Mouse (Mus musculus) induced T-regulatory cell, adult 2 months (primary cell): ENCODE results near the gene Slc1a4.

Experiments used
- DNase-seq: peaks from one replicate; pipeline ENCODE4 v3.0.0-alpha.2; 2012; ENCODE audit warnings: low read depth

Gene Slc1a4

DNA sequence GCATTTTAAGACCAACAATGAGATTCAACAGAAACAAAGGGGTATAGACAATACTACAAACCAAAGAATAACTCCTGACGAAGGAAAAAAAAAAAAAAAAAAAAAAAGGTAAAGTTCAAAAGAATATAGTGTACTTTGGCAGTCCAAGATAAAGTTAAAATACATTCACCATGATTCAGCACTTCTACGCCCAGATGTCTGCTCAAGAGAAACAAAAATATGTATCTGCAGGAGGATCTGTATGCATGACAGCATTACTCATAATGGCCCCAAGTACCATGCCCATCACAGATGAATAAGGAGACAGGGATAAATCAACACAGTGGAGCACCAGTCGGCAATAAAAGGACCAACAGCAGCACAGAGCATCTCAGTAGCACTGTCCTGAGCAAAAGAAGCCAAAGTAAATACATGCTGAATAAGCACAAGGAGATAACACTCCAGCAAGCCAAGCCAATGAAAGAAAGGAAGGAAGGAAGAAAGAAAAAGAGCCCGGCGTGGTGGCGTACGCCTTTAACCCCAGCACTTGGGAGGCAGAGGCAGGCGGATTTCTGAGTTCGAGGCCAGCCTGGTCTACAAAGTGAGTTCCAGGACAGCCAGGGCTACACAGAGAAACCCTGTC is 7.3 kb downstream of the Slc1a4 start:
- no peak for DNase-seq

DNA sequence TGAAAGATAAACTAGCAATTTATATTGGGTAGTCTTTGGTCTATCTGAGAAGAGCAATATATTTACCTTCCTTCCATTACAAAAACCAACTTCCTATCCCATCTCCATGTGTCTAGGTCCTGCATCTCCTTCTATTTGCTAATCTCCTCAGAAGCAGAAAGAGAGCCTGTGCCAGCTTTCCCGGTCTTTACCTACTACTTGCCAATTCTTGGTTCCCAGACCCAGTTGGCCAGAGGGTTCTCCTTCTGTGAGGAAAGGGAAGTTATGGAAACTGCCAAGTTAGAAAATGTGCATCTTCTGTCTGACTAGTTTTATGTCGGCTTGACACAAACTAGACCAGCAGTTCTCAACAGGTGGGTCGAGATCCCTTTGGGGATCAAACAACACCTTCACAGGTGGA is 8.5 kb downstream of the Slc1a4 start:
- DNase-seq, result no peak

DNA sequence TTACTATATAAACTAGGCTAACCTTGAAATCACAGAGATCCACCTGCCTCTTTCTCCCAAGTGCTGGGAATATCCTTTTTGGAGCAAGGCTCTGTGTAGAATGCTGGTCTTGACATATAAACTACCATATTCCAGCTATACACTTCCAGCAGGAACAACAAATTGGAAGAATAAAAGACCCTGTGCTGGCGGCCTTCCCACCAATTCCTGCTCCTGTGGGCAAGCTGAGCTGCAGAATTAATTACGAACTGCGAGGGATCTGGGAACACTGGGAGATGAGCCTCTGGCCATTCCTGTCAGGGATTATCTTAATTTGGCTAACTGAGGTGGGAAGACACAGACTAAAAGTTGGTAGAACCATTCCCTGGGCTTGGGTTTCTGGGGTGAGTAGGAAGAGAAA is 10.1 kb downstream of the Slc1a4 start:
- no peak for DNase-seq

DNA sequence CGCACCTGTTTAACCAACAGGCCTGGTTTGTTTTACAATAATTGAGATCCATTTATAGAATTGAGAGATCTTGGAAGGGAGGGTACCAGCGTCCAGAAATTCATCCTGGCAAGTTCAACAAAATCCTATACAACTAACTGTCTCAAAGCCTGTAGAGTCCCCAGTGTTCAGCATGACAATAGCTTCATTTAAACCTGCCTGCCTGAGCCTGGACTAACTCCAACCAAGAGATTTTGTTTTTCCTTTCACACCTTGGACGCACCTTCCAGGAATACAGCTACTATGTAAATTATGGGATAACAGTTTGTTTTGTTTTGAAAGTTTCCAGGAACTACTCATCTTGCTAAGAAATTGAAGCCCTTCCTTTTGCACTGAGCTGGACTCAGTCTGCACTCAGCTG is 11.9 kb downstream of the Slc1a4 start:
- no peak for DNase-seq

DNA sequence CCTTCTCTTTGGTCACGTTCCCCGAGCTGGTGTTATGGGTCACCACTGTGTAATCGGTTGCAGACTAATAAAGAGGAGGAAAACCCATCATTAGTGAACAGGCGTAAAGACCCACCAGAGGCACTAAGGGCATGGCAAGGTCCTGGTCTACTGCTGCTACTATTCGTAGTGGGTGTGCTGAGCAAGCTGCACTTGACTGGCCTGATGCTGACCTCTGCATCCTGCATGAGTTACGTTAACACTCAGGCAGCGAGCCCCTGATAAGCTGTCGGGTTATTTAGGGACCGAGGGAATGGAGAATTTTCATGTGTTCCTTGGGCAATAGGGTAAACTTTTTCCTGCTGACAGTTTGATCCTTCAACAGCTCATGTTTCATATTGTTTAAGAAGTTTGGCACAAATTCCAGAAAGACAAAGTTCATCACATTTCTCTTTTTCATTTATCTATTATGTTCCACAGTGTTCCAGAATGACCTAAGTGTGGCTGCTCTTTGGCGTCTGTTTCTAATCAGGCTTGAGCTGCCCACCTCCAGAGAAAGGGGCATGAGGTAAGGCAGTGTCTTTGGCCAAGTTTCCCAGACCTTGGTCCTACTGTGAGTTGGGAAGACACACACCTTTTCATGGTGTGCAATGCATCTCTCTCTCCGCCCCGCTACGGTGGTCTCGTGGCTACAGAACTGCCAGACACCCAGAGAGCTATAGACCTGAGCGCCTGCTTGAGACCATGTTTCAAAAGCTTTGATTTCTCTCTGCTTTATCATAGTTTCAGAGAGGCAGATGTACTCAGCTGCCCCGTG is 13.7 kb downstream of the Slc1a4 start:
- DNase-seq, result no peak

DNA sequence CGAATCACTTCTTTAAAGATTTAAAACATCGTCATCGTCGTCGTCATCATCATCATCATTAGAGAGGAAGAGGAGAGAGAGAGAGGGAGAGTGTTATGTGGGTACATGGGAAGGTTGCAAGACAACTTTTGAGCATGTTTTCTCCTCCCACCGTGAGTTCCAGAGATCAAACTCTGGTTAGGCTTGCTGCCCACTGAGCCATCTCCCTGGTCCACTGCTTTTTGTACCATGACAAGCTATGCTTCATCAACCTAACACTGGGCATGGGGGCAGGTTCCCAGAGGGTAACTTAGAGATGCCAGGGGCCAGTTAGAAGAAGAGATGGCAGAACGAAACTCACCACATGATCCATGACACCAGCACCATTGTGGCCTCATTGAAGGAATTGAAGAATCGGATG is 18.9 kb downstream of the Slc1a4 start:
- no peak for DNase-seq

DNA sequence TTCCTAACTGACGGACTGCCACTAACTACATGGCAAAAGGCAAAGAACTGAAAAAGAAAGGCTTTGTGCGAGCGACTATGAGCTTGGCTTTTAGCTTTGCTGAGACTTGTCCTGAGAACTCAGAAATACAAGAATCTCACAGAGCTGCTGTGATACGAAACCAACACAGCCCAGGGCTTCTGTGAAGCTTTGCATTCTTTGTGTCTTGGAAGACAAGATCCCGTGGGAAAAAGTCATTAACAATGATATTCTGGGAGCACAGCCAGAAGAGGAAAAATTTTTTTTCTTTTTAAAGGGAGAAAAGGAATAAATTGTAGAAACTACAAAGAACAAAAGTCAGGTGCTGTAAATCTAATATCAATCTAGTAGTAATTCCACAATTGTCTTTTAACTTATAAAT is 23.5 kb downstream of the Slc1a4 start:
- no peak for DNase-seq

DNA sequence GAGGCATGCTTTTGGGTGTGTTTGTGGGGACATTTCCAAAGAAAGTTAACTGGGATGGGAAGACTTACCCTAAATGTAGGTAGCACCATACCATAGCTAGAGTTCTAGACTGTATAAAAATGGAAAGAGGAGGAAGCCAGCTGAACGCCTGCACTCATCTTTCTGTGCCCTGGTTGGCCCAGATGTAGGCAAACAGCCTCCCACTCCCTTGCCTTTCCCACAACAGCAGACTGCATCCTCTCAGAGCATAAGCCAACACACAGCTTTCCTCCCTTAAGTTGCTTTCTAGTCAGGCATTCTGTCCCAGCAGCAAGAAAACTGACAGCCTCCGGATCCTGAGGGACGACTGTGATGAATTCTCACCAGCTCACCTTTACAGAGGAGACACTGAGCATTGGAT is 25.1 kb downstream of the Slc1a4 start:
- no peak for DNase-seq

DNA sequence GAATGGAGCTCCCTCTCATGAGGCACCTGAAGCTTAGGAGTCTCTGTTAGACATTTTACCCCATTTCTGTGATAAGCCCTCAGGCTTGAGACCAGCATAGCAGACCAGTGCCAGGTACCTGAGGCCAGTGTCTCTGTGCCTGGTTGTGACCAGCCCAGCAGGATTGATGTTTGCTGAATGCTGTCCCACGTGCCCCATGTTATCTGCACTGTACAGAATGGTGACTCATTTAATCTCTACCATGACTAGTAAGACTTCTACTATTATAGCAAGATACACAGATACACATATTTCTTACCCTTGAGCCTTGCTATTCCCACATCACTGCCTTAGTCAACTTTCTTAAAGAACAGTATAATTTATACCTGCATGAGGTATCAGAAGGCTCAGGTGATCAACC is 26.9 kb downstream of the Slc1a4 start:
- no peak for DNase-seq

DNA sequence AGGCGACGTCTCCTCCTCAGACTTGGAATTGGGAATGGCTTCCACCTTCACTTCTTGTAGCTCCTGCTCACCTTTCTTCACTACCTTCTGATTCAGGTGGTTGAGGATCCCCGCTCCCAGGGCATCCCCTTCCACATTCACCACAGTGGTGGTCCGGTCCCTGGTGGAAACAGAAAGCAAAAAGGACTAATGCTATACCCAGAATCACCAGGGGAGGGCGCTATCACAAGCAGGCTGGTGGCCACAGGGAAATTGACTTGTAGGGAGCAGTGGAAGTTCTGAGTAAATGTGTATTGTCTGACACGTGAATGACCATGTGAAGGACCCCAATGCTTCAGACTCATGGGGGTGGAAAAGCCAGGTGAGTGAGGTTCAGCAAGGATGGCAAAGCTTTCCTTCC is 28.2 kb downstream of the Slc1a4 start:
- peak; percentile 56 for DNase-seq

DNA sequence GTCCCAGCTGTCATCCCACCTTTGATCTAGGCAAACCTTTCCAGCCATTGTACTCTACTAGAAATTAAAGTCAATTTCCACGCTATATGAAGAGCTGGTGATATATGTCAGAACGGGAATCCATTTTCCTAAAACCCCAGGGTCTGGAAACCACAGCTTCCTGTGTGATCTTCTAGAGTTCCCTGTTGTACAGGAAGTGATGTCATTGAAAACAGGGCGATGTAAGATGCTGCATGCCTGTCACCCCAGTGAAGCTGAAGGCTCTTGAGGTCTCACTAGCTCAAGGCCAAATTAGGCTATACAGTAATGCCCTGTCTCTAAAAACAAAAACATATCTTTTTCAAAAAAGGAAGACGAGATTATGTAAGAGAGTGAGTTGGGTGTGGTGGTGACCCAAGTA is 31.2 kb downstream of the Slc1a4 start:
- peak; percentile 60 for DNase-seq

DNA sequence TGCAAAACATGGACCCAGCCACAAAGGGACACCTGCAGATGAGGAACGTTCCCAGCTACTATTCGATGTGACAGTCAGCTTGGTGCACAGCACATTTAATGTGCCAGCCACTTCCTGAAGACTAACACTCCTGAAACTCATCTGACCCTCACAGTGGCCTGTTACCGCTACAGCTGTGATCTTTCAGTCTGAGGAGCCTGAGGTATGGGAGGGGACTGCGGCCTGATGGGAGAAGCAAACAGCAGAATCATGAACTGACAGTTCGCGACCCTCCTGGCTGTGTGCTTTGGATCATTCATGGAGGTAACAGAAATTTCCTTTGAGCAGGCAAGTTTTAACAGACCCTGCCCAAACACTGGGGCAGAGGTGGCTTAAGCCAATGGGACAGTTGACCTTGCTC is 31.7 kb downstream of the Slc1a4 start:
- DNase-seq, result no peak

DNA sequence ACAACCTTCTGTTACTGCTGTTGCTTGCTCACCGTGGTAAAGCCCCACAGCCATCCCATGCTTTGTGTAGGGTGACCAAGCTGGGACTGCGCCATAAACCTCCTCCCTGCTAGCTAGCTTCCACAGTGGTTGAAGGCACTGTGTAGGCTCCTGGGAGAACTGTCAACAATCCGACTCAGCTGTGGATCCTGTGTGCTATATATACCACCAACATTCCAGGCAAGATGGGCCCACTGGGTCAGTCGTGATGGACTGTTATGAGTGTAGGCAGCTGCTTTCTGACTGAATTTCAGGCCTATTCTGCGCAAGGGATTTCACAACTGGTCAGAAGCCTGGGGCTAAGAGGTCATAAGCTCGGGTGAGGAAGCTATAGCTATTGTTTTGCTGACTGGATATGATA is 32.6 kb downstream of the Slc1a4 start:
- DNase-seq, result no peak

DNA sequence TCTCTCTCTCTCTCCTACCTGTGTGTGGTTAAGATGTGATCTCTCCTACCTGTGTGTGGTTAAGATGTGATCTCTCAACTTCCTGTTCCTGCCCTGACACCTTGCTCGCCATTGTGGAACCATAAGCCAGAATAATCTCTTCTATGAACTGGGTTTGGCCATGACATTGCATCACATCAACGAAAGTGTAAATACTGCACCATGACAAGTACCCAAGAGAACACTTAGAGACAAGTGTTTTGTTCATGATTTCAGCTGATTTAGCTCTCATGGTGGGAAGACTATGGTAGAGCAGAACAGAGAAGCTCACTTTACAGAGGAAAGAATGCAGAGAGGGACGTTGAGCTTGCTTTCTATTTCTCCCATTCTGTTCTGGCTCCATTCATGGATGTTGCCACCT is 48.0 kb downstream of the Slc1a4 start:
- DNase-seq, result no peak

DNA sequence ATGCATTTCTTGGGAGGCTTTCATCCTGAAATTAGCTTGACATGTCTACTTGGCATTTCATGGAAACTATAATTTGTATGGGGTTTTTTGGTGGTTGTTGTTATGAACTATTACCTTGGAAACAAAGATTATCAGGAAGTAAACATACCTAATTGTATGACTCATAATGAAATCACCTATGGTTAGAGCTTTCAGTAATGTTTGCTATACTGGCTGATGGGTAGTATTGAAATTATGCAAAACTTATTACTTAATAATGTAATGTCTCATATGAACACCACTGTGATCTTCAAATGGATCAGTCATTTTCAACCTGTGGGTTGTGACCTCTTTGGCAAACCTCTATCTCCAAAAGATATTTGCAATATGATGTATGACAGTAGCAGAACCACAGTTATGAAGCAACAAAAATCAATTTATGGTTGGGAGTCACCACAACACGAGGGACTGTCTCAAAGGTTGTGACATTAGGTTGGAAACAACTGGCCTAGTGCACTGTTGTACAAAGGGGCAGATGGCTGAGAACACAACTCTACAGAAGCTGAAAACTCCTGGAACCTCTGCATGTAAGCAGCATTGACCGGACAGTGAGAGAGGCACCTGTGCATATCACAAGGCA is 49.8 kb downstream of the Slc1a4 start:
- peak; percentile 72 for DNase-seq

DNA sequence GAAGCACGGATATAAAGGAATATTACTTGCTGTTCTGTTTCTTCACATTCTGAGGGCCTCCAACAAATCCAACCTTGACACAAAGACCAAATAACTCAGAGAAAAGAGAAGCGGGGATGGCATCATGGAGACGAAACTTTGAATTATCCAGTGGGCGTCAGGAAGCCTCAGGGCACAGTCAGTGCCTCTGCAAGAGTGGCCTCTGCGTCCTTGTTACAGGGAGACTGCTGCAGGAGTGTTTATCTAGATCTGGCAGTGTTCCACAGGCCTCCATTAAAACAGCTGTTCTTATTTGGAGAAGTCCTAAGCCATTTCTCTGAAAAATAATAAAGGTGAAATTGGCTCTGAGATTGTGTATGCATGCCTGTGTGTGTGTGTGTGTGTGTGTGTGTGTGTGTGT is 51.5 kb downstream of the Slc1a4 start:
- DNase-seq, result no peak

DNA sequence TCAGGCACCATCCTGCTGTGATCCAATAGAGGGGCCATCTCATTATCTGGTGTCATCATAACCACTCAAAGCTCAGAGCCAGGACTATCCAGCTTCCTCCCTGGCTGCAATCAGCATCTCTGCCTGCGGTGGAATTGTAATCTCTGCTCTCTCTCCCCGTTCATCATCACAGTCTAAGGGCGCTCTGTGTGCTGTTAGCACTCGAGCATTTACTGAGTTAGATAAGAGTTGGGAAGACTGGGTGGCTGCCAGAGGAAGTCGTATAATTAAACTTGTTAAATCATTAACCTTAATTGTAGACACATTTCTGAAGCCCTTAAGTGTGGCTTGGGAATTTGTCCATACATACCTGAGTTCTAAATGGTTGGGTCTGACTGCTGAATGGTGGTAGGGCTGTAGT is 53.8 kb downstream of the Slc1a4 start:
- no peak for DNase-seq

DNA sequence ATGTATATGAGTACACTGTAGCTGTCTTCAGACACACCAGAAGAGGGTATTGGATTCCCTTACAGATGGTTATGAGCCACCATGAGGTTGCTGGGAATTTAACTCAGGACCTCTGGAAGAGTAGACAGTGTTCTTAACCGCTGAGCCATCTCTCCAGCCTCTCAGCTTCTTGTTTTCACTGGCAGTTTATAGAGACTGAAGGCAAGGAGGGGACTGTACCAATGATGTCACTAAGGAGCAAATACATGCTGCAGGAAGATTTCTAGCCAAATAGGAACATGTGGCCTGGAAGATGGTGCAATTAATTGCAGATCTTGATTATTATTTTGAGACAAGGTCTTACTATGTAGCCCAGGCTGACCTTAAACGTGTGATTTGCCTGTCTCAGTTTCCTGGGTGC is 55.4 kb downstream of the Slc1a4 start:
- DNase-seq, result no peak

DNA sequence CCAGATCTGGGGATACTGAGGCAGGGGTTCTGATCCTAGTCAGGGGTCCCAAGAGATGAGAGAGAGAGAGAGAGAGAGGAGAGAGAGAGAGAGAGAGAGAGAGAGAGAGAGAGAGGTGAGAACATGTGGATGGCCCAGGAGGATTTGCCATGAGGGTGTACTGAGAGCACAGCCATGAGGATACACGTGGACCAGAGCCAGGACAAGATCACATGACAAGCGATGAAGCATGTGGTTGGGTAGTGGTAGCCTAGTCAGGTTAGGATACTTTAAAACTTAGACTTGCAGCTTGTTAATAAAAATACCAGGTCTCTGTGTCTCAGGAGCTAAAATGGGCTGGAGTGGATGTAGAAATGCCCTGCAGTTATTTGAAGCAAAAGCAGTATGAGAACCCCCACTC is 56.5 kb downstream of the Slc1a4 start:
- DNase-seq, result no peak

DNA sequence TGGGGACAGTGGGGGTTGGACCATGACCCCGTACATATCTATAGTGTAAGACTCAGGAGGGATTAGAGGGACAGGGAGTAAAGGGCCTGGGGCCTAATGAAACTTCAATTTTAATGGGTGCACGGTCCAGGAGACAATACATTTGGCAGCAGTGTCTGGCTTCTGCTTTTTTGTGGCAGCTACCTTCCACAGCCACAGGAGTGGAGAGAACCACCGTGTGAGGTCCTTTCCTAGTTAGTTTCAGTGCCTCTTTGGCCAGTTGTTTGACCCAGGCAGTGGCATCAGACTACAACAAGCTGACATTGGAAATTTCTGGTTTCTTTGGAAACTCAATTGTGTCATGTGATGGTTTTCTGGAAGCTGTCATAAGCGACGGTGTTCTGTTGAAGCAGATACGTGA is 62.6 kb downstream of the Slc1a4 start:
- DNase-seq, result no peak

DNA sequence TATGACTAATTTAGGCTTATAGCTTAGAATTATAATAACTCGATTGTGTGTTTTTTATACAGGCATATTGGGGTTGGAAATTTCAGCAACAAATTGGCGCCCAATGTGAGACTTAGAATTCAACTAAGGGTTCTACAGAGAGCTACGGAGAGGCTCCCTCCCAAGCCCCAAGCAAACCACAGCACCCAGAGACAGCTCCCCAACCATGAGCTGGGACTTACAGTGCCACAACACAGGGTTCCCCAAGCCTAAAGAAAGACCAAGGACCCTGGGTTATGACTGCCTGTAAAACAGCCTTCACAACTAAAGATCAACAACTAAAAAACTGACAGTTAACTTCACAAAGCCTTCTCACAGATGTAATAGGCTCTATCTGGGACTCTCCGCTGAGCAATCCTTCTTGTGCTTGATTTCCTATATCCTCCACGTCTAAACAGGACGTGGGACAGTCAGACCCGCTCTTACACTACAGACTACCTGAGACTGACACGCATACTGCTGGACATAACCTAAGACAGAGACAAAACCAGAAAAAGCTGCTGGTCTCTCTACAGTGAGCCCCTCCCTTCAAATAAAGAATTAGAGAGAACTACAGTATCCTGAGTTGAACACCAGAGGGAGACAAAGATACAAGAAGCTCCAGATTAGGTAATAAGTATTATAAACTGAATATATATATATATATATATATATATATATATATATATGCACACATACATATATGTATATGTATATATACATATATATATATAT is 69.7 kb downstream of the Slc1a4 start:
- DNase-seq, result peak; percentile 69

DNA sequence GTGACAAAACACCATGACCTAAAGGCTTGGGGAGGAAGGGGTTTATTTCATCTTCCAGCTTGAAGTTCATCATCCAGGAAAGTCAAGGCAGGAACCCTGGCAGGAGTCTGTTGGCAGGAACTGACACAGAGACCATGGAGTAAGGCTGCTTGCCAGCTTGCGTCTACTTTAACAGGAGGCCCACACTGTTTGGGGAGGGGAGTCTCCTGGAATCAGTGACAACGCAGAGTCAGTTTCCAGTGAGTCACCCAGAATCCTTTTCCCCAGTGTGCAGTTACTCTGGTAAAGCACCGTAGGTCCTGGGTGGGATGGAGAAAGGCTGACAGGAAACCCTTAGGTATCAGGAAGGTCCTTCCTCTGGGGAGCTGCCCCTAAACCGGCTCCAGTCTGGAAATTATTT is 77.7 kb downstream of the Slc1a4 start:
- DNase-seq, result no peak

DNA sequence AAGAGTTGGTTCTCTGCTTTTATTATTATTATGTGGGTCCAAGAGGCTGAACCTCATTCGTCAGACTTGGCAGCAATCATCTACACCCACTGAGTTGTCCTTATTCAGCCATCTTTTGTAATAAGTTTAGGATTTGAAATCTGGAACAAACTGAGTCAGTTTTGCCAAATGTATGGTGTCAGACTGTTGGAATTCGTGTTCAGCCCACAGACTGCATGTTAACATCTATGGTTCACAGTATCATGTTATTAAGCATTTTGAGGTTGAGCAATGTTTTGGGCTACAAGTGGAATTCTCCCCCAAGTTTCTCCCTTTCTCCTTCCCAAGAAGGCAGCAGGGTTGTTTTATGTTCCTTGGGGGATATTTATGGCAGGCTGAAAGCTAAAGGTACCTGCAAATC is 79.4 kb downstream of the Slc1a4 start:
- no peak for DNase-seq
